Mouse (Mus musculus) right cerebral cortex, adult 2 months (tissue): ENCODE data around the gene Elobl.
A peak's percentile ranks its signal among the peaks of the same experiment; 100 is the strongest.

Experiments
- DNase-seq, 2 experiments: peaks; one replicate each; pipeline ENCODE4 v3.0.0; 2021 to 2022; ENCODE audit warnings: low spot score in 2 of 2

Elobl gene

GRCm38 (mm10) chr11:88934089-88935000 lies 32.4 kb downstream of the Elobl start:
- peak; percentile 60 to 62 for DNase-seq

GRCm38 (mm10) chr11:88933030-88933429 lies 33.7 kb downstream of the Elobl start:
- DNase-seq, result no peak

GRCm38 (mm10) chr11:88931692-88932530 lies 34.8 kb downstream of the Elobl start:
- DNase-seq, result no peak

DNA sequence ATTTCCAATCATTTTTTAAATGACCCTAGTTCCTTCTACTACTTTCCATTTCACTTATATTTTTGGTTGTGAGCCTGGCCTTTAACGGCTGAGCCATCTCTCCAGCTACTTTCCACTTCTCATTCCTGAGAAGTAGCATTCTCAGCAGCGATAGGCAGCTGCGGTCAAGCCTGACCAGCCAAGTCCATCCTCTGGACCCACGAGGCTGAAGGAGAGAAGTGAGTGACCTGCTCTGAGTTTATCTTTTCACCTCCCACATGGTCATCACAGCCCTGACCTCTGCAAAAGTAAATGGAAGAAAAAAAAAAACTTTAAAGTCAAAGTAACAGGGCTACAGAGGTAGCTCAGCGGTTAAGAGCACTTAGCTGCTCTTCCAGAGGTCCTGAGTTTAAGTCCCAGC lies 40.2 kb downstream of the Elobl start:
- no peak for DNase-seq
